Mouse (Mus musculus) yolk sac, embryonic 10.5 days (tissue): ENCODE data around the gene Tedc2.

ENCODE experiments used
- DNase-seq: peaks from one replicate; pipeline ENCODE4 v3.0.0-alpha.2; 2017; ENCODE audit warnings: low spot score

Tedc2 gene

DNA sequence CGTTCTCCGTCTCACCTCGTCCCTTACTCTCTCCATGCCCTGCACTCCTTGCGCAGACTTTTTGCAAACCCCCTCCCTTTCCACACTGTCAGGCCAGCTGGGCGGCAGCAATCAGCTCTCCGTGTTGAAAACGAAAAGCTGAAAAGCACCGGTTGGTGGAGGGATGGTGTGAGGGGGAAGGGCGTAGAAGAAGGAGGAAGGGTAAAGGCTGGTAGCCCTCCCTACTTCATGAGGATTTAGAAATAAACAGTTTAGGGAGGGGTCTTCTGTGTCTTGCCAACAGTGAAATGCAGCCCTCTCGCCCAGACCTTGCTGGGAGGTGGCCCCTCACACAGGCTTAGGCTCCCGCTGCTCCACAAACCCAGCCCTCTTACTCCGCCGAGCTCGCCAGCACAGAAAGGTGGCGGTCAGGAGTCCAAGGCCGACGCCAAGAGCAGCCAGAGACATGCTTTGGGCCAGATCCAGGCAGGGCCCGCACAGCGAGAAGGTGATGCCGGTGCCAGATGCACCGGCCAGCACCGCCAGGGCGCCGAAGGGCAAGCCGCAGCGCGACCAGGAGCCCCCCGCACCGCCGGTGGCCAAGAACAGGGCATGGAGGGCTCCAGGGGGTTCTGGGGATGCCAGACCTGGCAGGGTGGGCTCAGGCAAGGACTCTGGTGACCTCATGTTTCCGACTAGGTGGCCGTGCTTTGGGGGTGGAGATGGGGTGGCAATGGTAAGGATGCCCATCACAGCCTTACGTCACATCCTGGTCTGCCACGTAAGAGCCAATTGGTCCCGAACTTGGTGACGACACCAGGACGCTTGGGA is 8.8 kb downstream of the Tedc2 start:
- DNase-seq = peak; percentile 62

DNA sequence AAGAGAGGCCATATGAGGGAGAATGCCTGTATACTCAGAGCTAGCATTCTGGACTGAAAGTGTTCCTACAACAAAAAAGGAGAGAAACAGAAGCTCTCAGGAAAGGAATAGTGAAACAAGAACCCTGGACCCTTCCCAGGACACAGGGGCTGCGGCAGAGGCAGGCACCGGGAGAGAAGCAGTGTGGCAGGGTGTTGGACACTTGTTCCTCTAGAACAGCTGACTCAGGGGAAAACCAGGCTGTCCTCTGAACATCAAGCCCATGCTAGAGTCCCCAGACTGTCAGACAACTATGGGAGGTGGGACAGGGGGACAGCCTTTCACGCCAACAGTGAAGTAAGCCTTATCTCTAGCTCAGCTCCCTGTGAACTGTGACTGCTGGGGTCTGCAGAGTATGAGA is 10.1 kb downstream of the Tedc2 start:
- DNase-seq = no peak

DNA sequence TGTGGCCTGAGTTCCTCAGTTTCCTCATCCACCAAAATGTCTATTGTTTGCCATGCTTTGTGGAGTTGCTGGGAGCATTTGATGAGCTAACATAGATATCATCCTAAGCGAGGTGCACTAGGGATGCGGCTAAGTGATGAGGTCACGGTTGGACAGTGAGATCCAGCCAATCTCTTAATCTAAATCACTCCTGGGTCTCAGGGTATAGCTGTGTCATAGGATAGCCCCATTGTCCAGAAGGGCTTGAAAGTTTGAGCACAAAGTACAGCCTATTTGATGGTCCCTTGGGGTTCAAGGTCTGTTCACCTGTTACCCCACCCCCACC is 10.8 kb downstream of the Tedc2 start:
- no peak for DNase-seq

DNA sequence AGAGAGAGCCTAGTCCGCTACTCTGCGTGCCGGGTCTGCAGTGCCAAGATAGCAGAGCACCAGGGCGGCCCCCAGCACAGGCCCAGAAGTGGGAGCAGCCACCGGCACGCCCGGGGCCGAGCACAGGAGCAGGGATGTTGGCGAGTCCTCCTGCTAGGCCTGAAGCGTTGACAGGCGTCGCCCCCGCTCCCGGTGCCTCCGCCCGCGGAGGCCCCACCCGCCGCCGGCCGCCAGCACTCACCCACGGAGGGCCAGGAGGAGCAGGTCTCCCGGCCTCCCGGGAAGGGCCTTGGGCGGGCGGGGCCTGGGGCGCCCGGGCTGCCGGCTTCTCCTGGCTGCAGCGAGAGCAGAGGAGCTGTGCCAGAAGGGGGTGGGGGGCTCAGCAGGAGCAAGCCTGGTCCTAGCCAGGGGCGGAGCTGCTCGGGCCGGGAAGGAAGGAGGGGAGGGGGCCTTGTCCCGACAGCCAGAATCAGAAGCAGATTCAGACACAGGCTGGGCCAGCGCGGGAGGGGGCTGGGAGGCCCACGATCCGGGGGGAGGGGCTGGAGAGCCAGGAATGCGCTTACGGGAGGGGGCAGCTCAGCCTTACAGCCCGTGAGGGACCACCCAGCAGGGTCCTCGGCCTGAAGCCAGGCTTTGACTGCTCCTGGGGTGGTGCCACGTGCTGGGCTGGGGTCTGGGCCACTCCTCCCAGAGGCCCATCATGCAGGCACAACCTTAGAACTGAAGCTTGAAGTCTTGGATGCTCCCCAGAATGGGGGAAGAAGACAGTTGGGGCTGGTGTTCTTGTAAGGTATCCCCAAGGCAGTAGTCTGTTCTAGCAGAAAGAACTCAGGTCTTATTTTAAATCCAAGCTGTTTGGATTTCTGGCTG is 11.4 kb downstream of the Tedc2 start, which contains the start of gene Ntn3:
Ntn3 (minus strand) TSS at position 489 of the 873 bp plus-strand sequence.
- peak; percentile 83 for DNase-seq

DNA sequence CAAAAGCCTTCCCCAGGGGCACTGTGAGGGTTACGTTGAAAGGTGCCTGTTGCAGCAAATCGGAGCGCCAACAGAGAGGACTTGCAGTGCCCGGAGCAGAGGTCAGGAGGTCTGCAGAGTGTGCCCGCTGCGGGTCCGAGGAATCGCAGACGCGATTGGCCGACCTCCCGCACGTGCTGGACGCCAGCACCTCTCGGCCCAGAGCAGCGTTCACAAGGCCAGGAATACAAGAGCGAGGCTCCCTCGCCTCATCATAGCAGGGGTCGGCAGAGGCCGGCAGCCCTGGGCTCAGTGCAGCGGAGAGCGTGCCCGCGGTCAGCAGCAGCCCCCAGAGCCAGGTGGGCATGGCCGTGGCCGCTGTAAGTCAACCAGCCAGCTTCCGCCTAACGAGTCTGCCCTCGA is 12.0 kb downstream of the Tedc2 start:
- DNase-seq = peak; percentile 57

DNA sequence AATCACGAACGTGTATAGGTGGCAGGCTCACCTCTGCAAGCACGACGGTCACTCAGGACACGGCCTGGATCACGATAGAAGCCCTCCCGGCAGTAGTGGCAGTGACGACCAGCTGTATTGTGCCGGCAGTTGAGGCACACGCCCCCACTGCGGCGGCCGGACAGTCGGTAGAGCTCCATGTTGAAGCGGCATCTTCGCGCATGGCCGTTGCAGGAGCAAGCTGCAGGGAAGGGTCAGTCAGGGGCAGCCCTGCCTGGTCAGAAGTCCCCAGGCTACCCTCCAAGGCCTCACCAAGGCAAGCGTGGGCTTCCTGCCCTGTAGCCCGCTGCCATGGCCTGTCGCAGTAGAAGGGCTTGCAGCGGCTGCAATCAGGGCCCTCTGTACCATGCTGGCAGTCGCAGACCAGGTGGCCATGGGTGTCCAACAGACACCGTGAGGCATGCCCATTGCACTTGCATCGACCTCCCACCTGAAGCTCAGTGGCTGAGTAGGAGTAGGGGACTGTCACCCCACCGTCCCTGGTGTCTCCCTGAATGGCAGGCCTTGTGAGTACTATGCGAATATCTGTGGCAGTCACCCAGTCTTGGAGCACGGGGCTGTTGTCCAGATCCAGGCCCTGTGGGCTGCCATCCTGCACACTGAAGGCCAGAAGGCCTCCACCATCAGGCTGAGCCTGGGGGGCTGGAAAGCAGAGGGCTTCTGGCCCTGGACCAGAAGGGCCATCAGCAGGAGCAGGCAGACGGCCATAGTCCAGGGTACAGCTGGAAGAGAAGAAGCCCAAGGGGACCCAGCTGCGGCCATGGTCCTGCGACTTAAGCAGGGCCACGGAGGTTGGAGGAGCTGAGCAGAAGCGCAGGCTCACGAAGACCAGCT is 12.6 kb downstream of the Tedc2 start:
- DNase-seq = no peak

DNA sequence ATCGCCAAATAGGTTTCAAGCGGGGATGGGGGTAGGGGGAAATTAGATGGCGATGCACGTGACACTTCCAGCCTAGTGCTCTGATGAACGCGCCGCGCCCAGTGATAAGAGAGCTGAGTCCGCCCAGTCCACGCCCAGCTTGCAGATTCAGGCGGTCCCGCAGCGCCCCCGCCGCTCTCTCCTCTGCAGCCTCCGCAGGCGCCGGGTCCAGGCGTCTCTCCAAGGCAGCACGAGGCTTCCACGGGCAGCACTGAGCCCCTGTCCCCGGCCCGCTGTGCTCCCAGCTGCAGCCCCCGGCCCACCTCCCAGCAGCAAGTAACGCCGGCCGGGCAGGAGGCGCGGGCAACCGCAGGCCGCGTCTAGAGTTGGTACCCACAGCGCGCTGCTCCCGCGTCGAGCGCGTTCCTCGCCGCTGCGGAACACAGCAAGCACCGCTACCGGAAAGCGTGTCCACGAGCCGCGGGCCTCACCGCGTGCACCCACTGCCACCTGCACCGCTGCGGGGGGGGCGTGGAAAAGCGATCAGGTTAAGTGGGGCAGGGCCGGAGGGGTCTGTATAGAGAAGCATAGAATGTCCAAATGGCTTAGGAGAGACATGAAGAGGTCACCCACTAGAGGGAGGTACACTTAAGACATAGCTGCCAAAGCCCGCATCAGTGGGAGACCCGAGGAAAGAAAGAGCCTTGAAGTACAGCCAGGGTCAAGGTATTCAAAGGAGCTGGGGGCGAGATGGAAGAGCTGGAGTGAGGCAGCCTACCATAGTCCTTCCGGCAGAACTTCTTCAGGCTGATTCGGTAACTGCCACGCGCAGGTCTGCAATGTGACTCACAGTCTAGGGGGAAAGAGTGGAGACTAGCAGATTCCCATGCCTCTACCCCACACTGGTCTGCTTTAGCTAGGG is 13.9 kb downstream of the Tedc2 start:
- DNase-seq = peak; percentile 65

DNA sequence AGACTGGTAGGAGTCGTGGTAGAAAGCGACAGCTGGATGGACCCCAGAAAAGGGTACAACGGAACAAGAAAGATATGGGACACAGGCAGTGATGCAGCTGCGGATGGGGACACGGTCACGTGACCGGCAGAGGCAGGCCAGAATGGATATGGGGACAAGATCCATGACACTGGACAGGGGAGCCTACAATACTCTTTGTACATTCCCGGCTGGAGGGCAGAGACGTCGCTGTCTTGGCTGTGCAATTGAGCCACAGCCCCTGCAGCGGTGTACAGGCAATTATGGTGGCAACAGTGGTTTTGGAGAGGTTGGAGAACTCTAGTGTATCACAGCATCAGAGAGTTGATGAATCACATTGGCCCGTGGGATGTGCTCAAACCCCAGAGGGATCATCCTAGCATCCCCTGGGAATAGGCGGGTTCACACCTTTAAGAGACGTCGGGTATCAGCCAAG is 14.7 kb downstream of the Tedc2 start:
- DNase-seq = no peak

DNA sequence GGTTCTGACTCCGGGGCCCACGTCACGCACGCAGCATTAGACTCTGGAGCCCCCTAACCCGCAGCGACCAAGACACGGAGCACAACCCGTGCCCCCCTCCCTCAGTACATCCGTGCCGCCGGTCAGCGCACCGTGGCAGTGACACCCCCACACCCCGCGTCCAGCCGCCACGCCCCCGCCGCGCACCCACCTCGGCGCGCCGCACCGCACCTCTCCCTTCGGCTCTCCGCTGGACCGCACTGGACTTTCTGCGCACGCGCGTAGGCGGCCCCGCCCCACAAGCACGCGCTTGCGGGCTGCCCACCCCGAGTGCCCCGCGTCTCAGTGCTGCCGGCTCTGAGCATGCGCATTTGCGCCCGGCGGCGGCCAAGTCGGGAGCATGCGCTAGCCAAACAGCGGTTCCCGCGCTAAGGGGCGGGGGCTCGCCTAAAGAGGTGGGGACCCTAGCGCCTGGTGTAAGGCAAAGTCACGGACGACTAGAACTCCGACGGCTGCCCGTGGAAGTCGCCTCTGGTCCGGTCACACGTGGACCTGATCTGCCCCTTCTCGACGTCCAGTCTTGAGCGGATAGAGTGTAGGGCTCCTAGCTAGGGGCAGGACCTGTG is 15.3 kb downstream of the Tedc2 start, which contains the start of gene Tbc1d24:
Tbc1d24 (minus strand) TSS at position 279 of the 605 bp plus-strand sequence.
- DNase-seq = peak; percentile 93

DNA sequence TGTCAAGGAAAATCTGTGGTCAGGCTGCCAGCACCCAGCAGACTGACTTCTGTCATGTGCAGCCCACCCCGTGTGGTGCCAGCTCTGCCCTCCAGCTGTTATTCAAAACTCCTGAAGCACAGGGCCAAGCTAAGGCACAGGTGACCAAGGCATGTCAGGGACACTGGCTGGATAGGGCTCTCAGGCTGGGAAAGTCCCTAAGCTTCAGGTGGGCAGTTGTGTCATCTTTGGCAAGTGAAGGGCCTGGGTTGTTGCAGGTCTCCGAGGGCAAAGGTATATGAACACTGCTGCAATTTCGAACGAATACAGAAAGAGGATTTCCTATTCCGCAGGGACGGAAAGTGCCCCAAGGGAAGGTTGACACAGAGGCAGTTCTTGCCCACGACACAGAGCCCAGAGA is 15.8 kb downstream of the Tedc2 start:
- no peak for DNase-seq

DNA sequence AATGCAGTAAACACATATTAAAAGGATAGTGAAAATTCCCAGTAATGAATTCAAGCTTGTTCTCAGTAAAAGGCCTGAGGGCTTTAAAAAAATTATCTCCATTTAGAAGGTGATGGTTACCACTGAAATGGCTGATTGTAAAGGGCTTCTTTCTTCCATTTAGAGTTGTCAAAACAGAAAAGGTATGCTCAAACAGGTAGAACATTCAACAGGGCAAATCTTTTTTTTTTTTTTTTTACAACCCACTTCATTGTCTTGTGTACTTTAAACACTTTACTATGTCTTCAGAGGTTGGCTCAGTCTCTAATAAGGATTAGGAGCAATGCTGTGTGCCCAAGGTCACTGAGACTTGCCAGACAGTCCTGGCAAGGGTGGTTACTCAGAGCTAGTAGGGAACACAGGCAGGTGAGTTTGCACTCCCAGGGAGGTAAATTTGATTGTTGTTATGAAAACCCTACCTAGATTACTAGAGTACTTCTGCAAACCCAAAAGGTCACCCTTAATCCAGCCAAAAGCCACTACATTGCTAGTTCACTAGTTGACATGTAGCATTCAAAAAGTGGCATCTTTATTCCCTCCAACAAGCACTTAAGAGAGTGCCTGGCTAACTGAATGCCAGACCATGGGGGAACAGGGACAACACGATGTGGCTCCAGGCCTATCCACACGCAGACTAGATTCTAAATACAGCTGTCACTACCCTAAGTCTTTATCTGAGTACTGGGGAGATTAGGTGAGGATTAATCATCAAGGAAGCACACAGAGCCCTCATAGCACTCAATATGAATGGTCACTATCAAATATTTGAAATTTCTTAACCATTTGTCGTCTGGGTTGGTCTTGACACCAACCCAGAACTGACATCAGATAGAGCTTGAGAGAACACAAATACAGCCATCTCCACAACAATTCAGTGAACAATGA is 16.8 kb downstream of the Tedc2 start:
- DNase-seq = peak; percentile 1

DNA sequence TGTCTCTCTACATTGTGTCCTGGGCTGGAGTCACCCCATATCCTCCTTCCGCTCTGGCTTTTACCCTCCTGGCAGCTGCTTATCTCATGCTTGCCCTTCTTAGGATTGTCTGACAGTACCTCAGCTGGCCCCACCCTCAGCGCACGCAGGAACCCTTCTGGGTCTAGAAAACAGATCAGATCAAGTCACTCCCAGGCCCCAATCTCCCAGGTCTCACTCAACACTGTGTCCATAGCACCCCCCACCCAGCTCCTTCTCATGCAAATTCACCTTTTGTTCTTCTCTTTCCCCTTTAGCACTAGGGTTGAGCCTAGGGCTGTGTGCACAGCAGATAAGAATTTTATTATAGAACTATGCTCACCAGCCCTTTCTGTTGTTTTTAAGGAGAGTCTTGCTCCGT is 17.6 kb downstream of the Tedc2 start:
- DNase-seq = peak; percentile 42

DNA sequence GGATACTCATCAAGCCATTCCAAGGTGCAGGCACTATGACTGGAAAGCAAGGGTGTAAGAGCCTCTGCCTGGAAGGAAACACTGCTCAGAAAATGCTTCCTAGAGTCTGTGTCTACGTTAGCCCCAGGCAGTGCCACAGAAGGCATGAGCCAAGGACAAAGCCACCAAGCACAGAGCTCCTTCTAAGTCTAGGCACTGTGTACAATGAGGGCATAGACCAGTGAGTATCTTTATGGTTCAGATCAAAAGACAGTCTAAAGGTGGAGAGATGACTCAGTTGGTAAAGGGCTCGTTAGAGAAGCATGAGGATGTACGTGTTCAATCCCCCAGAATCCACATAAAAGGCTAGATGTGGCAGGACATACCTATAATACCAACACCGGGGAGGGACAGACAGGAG is 19.6 kb downstream of the Tedc2 start:
- DNase-seq = no peak

DNA sequence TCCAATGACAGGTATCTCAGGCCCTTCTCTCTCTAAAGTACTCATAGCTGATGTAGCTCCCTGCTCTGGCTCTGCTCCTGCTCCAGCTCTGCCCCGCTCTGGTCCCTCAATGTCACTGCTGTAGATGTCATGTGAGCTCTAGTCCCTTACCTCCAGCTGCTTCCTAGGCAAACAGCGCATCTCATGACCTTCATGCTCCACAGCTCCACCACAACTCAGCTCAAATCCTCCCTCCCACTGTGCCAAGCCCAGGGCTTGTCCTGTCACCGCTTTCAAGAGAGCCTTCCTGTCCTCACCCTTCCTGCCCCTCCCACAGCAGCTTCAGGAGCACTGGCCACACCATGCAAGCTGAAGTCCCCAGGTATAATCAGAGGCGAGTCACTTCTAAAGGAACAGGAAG is 20.9 kb downstream of the Tedc2 start:
- DNase-seq = no peak

DNA sequence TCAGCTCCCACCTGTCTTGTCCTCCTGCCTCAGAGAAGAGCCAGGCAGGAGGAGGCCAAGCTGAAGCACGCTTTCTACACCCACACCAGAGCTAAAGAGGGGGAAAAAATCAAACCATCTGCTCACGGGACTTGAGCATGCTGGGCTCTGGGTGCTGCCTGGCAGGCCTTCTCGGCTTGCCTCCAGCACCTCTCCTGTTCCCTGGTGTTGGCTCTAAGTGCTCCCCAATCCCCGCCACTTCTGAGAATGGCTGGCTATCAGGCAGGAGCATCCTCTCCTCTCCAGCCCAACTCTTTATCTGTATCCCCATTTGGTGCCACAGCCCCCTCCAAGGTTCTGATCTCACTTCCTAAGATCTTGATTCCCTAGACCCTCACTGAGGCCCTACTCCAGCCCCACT is 21.4 kb downstream of the Tedc2 start:
- no peak for DNase-seq

DNA sequence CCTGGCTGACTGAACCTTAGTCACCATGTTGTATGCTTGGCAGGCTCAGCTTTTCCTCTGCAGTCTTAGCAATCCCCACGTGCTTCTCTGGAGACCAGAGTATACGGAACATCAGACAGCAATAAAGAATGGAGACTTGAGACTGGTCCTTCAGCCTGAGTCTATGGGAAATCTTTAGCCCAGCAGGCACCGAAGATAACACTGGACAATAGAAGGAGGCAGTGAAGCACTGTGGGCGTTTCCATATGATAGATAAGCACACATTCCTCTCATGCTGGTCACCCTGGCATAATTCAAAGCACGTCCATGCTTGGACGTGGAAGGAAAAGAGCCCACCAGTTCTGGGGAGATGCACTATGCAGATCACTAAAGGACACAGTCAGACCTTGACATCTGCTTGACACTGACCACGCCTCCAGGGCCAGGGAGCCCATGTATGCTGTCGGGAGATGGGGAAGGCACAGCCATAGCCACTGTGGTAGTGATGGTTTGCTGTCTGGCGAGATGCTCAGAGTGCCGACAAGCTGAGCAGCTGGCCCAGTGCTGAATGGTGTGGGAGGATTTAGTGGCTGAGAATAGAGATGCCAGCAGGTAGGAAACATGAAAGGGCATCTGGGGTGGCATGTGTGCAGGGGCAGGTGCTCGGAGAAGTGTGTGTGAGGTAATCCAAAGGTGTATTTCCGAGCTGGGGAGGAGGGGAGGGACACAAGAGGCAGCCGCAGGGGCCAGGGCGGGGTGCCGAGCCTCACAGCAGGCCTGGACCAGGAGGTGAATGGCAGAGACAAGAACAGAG is 23.4 kb downstream of the Tedc2 start:
- no peak for DNase-seq

DNA sequence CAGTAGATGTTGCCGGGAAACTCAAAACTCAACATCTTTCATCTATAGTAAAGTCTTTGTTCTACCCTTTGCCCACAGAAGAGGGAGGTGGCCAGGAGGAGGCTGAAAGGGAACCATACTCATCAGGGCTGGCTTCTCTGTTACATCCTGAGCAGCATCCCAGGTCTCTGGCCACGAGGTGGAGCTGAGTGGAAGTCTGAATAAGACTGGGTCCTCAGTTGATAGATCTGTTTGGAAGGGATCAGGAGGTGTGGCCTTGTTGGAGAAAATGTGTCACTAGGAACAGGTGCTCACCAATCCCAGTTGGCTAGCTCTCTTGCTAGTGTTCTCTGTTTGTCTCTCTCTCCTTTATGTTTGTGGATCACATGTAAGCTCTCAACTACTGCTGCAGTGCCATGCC is 25.3 kb downstream of the Tedc2 start:
- DNase-seq = no peak

DNA sequence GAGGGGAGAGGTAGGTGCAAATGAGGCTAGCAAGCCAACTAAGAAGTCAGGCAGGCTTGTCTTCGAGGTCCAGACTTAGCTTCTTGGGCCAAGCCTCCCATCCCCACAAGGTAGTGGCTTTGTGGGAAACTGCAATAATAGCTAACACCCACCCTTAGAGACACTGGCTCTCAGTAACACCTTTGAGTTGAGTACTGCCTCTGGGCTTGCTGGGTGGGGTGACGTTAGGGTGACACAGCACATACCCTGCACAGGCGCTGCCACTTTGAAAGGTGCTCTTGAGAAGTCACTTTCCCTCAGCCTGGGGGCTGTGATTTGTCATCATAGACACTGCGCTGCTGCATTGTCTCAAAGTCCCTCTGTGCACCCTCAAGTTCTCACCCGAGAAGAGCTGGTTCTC is 26.9 kb downstream of the Tedc2 start:
- no peak for DNase-seq

DNA sequence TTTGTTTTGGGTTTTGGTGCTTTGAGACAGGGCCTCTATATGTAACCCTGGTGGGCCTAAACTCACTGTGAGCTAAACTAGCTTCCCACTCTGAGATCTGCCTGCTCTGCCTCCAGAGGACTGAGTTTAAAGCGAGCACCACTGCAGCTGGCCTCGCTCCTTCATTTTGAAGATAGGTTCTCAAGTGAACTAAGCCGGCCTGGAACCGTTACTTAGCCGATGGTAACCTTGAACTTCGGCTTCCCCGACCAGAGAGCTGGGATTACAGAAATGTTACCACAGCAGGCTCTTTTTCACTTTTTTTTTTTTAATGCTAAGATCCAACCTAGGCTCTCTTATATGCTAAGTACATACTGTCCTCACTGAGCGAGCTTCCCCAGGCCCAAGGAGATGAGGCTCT is 27.4 kb downstream of the Tedc2 start:
- DNase-seq = no peak
